Mouse (Mus musculus) C2C12 (cell line): ENCODE results near the gene Tmem26. TPM values are rescaled to one million over a fixed set of nuclear protein-coding genes. Genes with fewer than 3 reads are reported as not detected.
A peak's percentile ranks its signal among the peaks of the same experiment; 100 is the strongest.

Source experiments
- H3K27me3 ChIP-seq: one replicate; pipeline ENCODE4 v1.6.1; 2011; ENCODE audit not compliant: control insufficient read depth, insufficient read depth, insufficient read length
- H3K36me3 ChIP-seq: one replicate; pipeline ENCODE4 v1.6.1; 2011; ENCODE audit not compliant: control insufficient read depth, insufficient read depth
- H3K4me3 ChIP-seq: one replicate; pipeline ENCODE4 v1.5.1; 2011; ENCODE audit warnings: mild to moderate bottlenecking, control low read depth; ENCODE audit not compliant: poor library complexity, insufficient read depth, severe bottlenecking
- H3K79me2 ChIP-seq: one replicate; pipeline ENCODE4 v1.6.1; 2011; ENCODE audit not compliant: control insufficient read depth, insufficient read depth
- H3K79me3 ChIP-seq: one replicate; pipeline ENCODE4 v1.6.1; 2011; ENCODE audit warnings: low read depth, control low read depth
- H3ac ChIP-seq: one replicate; pipeline ENCODE3; 2011; ENCODE audit warnings: low read depth; ENCODE audit not compliant: control insufficient read depth, insufficient read length
- CEBPB ChIP-seq: IDR thresholded peaks from one replicate; pipeline ENCODE4 v1.6.1; 2011; ENCODE audit warnings: low read depth, mild to moderate bottlenecking, control low read depth, moderate library complexity
- CTCF ChIP-seq: IDR thresholded peaks from one replicate; pipeline ENCODE4 v1.5.1; 2011; ENCODE audit not compliant: control insufficient read depth, insufficient read depth, insufficient read length
- FOSL1 ChIP-seq: IDR thresholded peaks from one replicate; pipeline ENCODE4 v1.8.0; 2011; ENCODE audit warnings: mild to moderate bottlenecking, low read length; ENCODE audit not compliant: poor library complexity, insufficient read depth, severe bottlenecking
- MAX ChIP-seq: IDR thresholded peaks from one replicate; pipeline ENCODE4 v1.6.1; 2011; ENCODE audit warnings: mild to moderate bottlenecking, control low read depth
- MYOD1 ChIP-seq: IDR thresholded peaks from one replicate; pipeline ENCODE4 v1.6.1; 2011; ENCODE audit warnings: low read depth; ENCODE audit not compliant: control insufficient read depth, insufficient read length
- MYOG ChIP-seq: IDR thresholded peaks from one replicate; pipeline ENCODE4 v1.6.1; 2011; ENCODE audit not compliant: control insufficient read depth, insufficient read length; ENCODE audit errors: extremely low read depth
- USF1 ChIP-seq: IDR thresholded peaks from one replicate; pipeline ENCODE4 v1.6.1; 2011; ENCODE audit warnings: low read depth, mild to moderate bottlenecking, control low read depth, moderate library complexity
- polyA plus RNA-seq: library from polyadenylated mRNA; unstranded; fragments of >200 nt; fragmentation: generic; extraction: Trizol; gene quantifications from one replicate; pipeline ENCODE4 v1.2.1, GENCODE M21; 2012; ENCODE audit warnings: missing spikeins

Gene Tmem26
- polyA plus RNA-seq, 1 experiment, result not detected

GRCm38 (mm10) chr10:68692401-68692800, 31.0 kb upstream of the Tmem26 start:
- H3K36me3 ChIP-seq, result no peaks in the 10 kb centered on the region
- H3ac ChIP-seq, result no peak overlapping the region
- TF ChIP-seq MYOD1 (no peak), FOSL1 (no peak), MAX (no peak), CEBPB (no peak), USF1 (no peak), MYOG (no peak), CTCF (no peak)
- H3K79me2 ChIP-seq, result no peaks in the 10 kb centered on the region
- H3K27me3 ChIP-seq, result no peaks in the 10 kb centered on the region
- no peaks in the 10 kb centered on the region for H3K79me3 ChIP-seq
- H3K4me3 ChIP-seq, result no peak overlapping the region

GRCm38 (mm10) chr10:68695760-68696336, 27.6 kb upstream of the Tmem26 start:
- no peaks in the 10 kb centered on the region for H3K79me3 ChIP-seq
- no peak overlapping the region for H3K4me3 ChIP-seq

GRCm38 (mm10) chr10:68704268-68704667, 19.2 kb upstream of the Tmem26 start:
- H3K36me3 ChIP-seq, result no peaks in the 10 kb centered on the region
- H3K27me3 ChIP-seq, result no peaks in the 10 kb centered on the region
- H3K4me3 ChIP-seq, result no peak overlapping the region
- no peaks in the 10 kb centered on the region for H3K79me2 ChIP-seq
- TF ChIP-seq MAX (no peak), CEBPB (no peak), MYOG (no peak), CTCF (no peak), USF1 (no peak), FOSL1 (no peak), MYOD1 (no peak)
- no peaks in the 10 kb centered on the region for H3K79me3 ChIP-seq
- H3ac ChIP-seq, result no peak overlapping the region

More at GRCm38 (mm10) chr10:68695760-68696336, 27.6 kb upstream of the Tmem26 start:
- H3K79me2 ChIP-seq, result no peaks in the 10 kb centered on the region
- H3K27me3 ChIP-seq, result no peaks in the 10 kb centered on the region
- H3ac ChIP-seq, result no peak overlapping the region
- TF ChIP-seq USF1 (no peak), MYOG (no peak), MYOD1 (peak; percentile 52)
- H3K36me3 ChIP-seq, result no peaks in the 10 kb centered on the region

GRCm38 (mm10) chr10:68705471-68706036, 17.9 kb upstream of the Tmem26 start:
- TF ChIP-seq FOSL1 (peak; percentile 96), CEBPB (peak; percentile 97), USF1 (peak; percentile 69), CTCF (no peak), MYOD1 (no peak), MYOG (no peak), MAX (peak; percentile 62)
- Histone ChIP-seq H3K79me3 (no peaks in the 10 kb centered on the region), H3K4me3 (no peak overlapping the region), H3K27me3 (no peaks in the 10 kb centered on the region), H3K79me2 (no peaks in the 10 kb centered on the region), H3ac (no peak overlapping the region), H3K36me3 (no peaks in the 10 kb centered on the region)

GRCm38 (mm10) chr10:68707014-68707852, 16.2 kb upstream of the Tmem26 start:
- no peak overlapping the region for H3ac ChIP-seq
- no peak for TF ChIP-seq MYOD1
- TF ChIP-seq FOSL1, result no peak
- no peak for TF ChIP-seq MAX
- no peak for TF ChIP-seq MYOG
- TF ChIP-seq CEBPB, result no peak
- TF ChIP-seq USF1, result no peak
- TF ChIP-seq CTCF, result no peak

More at GRCm38 (mm10) chr10:68707014-68707852, 16.2 kb upstream of the Tmem26 start:
- Histone ChIP-seq H3K27me3 (no peaks in the 10 kb centered on the region), H3K36me3 (no peaks in the 10 kb centered on the region), H3K79me2 (no peaks in the 10 kb centered on the region), H3K4me3 (no peak overlapping the region), H3K79me3 (no peaks in the 10 kb centered on the region)
